Mouse (Mus musculus) CH12.LX (cell line): ENCODE data around the gene Gprin2. TPM values are rescaled to one million over a fixed set of nuclear protein-coding genes. Genes with fewer than 3 reads are reported as not detected.

ENCODE experiments used
- DNase-seq: peaks from one replicate; pipeline ENCODE4 v3.0.0-alpha.2; 2013; ENCODE audit errors: extremely low read depth
- H3K27ac ChIP-seq: 2 replicates; pipeline ENCODE4 v1.5.1; 2012; ENCODE audit warnings: low read depth, mild to moderate bottlenecking, control low read depth, moderate library complexity; ENCODE audit not compliant: insufficient read depth
- H3K27me3 ChIP-seq: replicated peaks from 2 replicates; pipeline ENCODE3; 2012; ENCODE audit warnings: inconsistent platforms
- H3K36me3 ChIP-seq, 2 experiments: replicated peaks in 1 of 2; 2 replicates each; pipeline versions ENCODE3 to v1.6.1; 2012; ENCODE audit warnings: inconsistent platforms in 1 of 2, low read length in 1 of 2, mild to moderate bottlenecking in 1 of 2, mixed read lengths in 1 of 2, moderate library complexity in 1 of 2; ENCODE audit not compliant: control insufficient read depth in 1 of 2, insufficient read depth in 1 of 2
- H3K4me1 ChIP-seq, 2 experiments: 2 replicates each; pipeline ENCODE4 v1.6.1; 2012; ENCODE audit warnings: inconsistent platforms in 1 of 2, moderate library complexity in 1 of 2; ENCODE audit not compliant: insufficient read depth in 2 of 2, control insufficient read depth in 1 of 2
- H3K4me2 ChIP-seq: 2 replicates; pipeline ENCODE4 v1.6.1; 2012; ENCODE audit warnings: low read depth, mild to moderate bottlenecking, control low read depth; ENCODE audit not compliant: poor library complexity, insufficient read depth, severe bottlenecking
- H3K4me3 ChIP-seq, 3 experiments: fragments of 150-350 bp in 1 of 3; sonication (generic) in 1 of 3; replicated peaks in 1 of 3; 2 replicates each; pipeline versions ENCODE3 to v1.5.1; 2011 to 2012; ENCODE audit warnings: low read depth in 2 of 3, low read length in 2 of 3, mild to moderate bottlenecking in 2 of 3, moderate library complexity in 2 of 3, control low read depth in 1 of 3, improper control_type of control experiment in 1 of 3, inconsistent platforms in 1 of 3, mixed read lengths in 1 of 3; ENCODE audit not compliant: poor library complexity in 1 of 3
- H3K79me2 ChIP-seq: replicated peaks from 2 replicates; pipeline ENCODE4 v1.6.1; 2012; ENCODE audit warnings: mild to moderate bottlenecking, moderate library complexity; ENCODE audit not compliant: control insufficient read depth, poor library complexity, insufficient read depth, severe bottlenecking; ENCODE audit errors: extremely low read depth
- H3K9ac ChIP-seq: 2 replicates; pipeline ENCODE4 v1.6.1; 2012; ENCODE audit warnings: low read depth, mild to moderate bottlenecking, control low read depth, moderate library complexity; ENCODE audit not compliant: insufficient read depth
- H3K9me3 ChIP-seq: replicated peaks from 2 replicates; pipeline ENCODE3; 2012; ENCODE audit warnings: low read length, inconsistent platforms, mixed read lengths
- BHLHE40 ChIP-seq: IDR thresholded peaks from 2 replicates; pipeline ENCODE4 v1.6.1; 2011; ENCODE audit warnings: mild to moderate bottlenecking, low read depth, low read length, improper control_type of control experiment
- CHD1 ChIP-seq: IDR thresholded peaks from 2 replicates; pipeline ENCODE4 v1.6.1; 2012; ENCODE audit warnings: low read depth, low read length, improper control_type of control experiment, inconsistent platforms
- CHD2 ChIP-seq: IDR thresholded peaks from 2 replicates; pipeline ENCODE4 v1.6.1; 2011; ENCODE audit warnings: low read length, improper control_type of control experiment
- CTCF ChIP-seq, 2 experiments: IDR thresholded peaks in 1 of 2; conservative IDR thresholded peaks in 1 of 2; 2 replicates each; pipeline ENCODE4 v1.5.1; 2011 to 2012; ENCODE audit warnings: low read depth in 2 of 2, low read length in 2 of 2, improper control_type of control experiment in 1 of 2, inconsistent platforms in 1 of 2, mild to moderate bottlenecking in 1 of 2, moderate library complexity in 1 of 2
- E2F4 ChIP-seq: IDR thresholded peaks from 2 replicates; pipeline ENCODE4 v1.6.1; 2011; ENCODE audit warnings: low read depth, low read length, improper control_type of control experiment; ENCODE audit not compliant: insufficient replicate concordance
- ELF1 ChIP-seq: IDR thresholded peaks from 2 replicates; pipeline ENCODE4 v1.6.1; 2014; ENCODE audit warnings: low read depth, mild to moderate bottlenecking, inconsistent platforms, low read length, improper control_type of control experiment
- EP300 ChIP-seq: IDR thresholded peaks from 2 replicates; pipeline ENCODE4 v1.6.1; 2011; ENCODE audit warnings: low read length, improper control_type of control experiment
- ETS1 ChIP-seq: conservative IDR thresholded peaks from 2 replicates; pipeline ENCODE4 v1.6.1; 2012; ENCODE audit warnings: low read depth, mild to moderate bottlenecking, inconsistent platforms, low read length, improper control_type of control experiment, moderate library complexity
- GABPA ChIP-seq: IDR thresholded peaks from 2 replicates; pipeline ENCODE4 v1.6.1; 2012; ENCODE audit warnings: low read depth, low read length, improper control_type of control experiment, inconsistent platforms; ENCODE audit not compliant: insufficient replicate concordance
- HCFC1 ChIP-seq: IDR thresholded peaks from 2 replicates; pipeline ENCODE4 v1.6.1; 2012; ENCODE audit warnings: low read depth, mild to moderate bottlenecking, inconsistent platforms, low read length, improper control_type of control experiment
- IRF4 ChIP-seq: IDR thresholded peaks from 2 replicates; pipeline ENCODE4 v1.6.1; 2014; ENCODE audit warnings: low read depth, mild to moderate bottlenecking, inconsistent platforms, low read length, improper control_type of control experiment
- JUN ChIP-seq: IDR thresholded peaks from 2 replicates; pipeline ENCODE4 v1.6.1; 2011; ENCODE audit warnings: low read depth, mild to moderate bottlenecking, low read length, improper control_type of control experiment, moderate library complexity; ENCODE audit not compliant: insufficient read depth
- JUND ChIP-seq: conservative IDR thresholded peaks from 2 replicates; pipeline ENCODE4 v1.6.1; 2011; ENCODE audit warnings: low read depth, low read length, improper control_type of control experiment
- KAT2A ChIP-seq: IDR thresholded peaks from 2 replicates; pipeline ENCODE4 v1.6.1; 2012; ENCODE audit warnings: low read length, improper control_type of control experiment, inconsistent platforms; ENCODE audit not compliant: insufficient replicate concordance
- MAFK ChIP-seq: IDR thresholded peaks from 2 replicates; pipeline ENCODE4 v1.6.1; 2011; ENCODE audit warnings: low read length, improper control_type of control experiment; ENCODE audit not compliant: insufficient replicate concordance
- MAX ChIP-seq: IDR thresholded peaks from 2 replicates; pipeline ENCODE4 v1.6.1; 2011; ENCODE audit warnings: low read length, improper control_type of control experiment
- MAZ ChIP-seq: IDR thresholded peaks from 2 replicates; pipeline ENCODE4 v1.6.1; 2012; ENCODE audit warnings: low read depth, mild to moderate bottlenecking, inconsistent platforms, low read length, improper control_type of control experiment, moderate library complexity
- MEF2A ChIP-seq: IDR thresholded peaks from 2 replicates; pipeline ENCODE4 v1.6.1; 2014; ENCODE audit warnings: low read depth, mild to moderate bottlenecking, inconsistent platforms, low read length, improper control_type of control experiment, borderline replicate concordance
- MXI1 ChIP-seq: IDR thresholded peaks from 2 replicates; pipeline ENCODE4 v1.6.1; 2011; ENCODE audit warnings: mild to moderate bottlenecking, low read depth, low read length, improper control_type of control experiment
- MYC ChIP-seq: IDR thresholded peaks from 2 replicates; pipeline ENCODE4 v1.6.1; 2011; ENCODE audit warnings: low read depth, mild to moderate bottlenecking, improper control_type of control experiment, low read length
- NELFE ChIP-seq: IDR thresholded peaks from 2 replicates; pipeline ENCODE4 v1.6.1; 2011; ENCODE audit warnings: low read depth, low read length, improper control_type of control experiment
- NRF1 ChIP-seq: IDR thresholded peaks from 2 replicates; pipeline ENCODE4 v1.6.1; 2014; ENCODE audit warnings: low read depth, mild to moderate bottlenecking, inconsistent platforms, low read length, improper control_type of control experiment, moderate library complexity
- PAX5 ChIP-seq: IDR thresholded peaks from 2 replicates; pipeline ENCODE4 v1.6.1; 2012; ENCODE audit warnings: low read length, inconsistent platforms, mixed read lengths
- POLR2A ChIP-seq: IDR thresholded peaks from 2 replicates; pipeline ENCODE4 v1.6.1; 2011; ENCODE audit warnings: low read depth, mild to moderate bottlenecking, improper control_type of control experiment, low read length
- POLR2AphosphoS2 ChIP-seq: IDR thresholded peaks from 2 replicates; pipeline ENCODE4 v1.6.1; 2011; ENCODE audit warnings: low read depth, low read length, improper control_type of control experiment
- RAD21 ChIP-seq: IDR thresholded peaks from 2 replicates; pipeline ENCODE4 v1.6.1; 2011; ENCODE audit warnings: low read depth, mild to moderate bottlenecking, low read length, improper control_type of control experiment, moderate library complexity
- RCOR1 ChIP-seq: conservative IDR thresholded peaks from 2 replicates; pipeline ENCODE4 v1.6.1; 2012; ENCODE audit warnings: low read depth, mild to moderate bottlenecking, inconsistent platforms, low read length, improper control_type of control experiment
- SIN3A ChIP-seq: IDR thresholded peaks from 2 replicates; pipeline ENCODE4 v1.6.1; 2012; ENCODE audit warnings: low read length, improper control_type of control experiment, inconsistent platforms
- SMC3 ChIP-seq: IDR thresholded peaks from 2 replicates; pipeline ENCODE4 v1.6.1; 2011; ENCODE audit warnings: low read depth, low read length, improper control_type of control experiment
- TBP ChIP-seq: conservative IDR thresholded peaks from 2 replicates; pipeline ENCODE4 v1.6.1; 2011; ENCODE audit warnings: low read depth, low read length, improper control_type of control experiment
- TCF12 ChIP-seq: IDR thresholded peaks from 2 replicates; pipeline ENCODE4 v1.6.1; 2014; ENCODE audit warnings: low read depth, mild to moderate bottlenecking, inconsistent platforms, low read length, improper control_type of control experiment
- UBTF ChIP-seq: IDR thresholded peaks from 2 replicates; pipeline ENCODE4 v1.6.1; 2012; ENCODE audit warnings: low read depth, mild to moderate bottlenecking, inconsistent platforms, low read length, improper control_type of control experiment, moderate library complexity
- USF1 ChIP-seq: IDR thresholded peaks from 2 replicates; pipeline ENCODE4 v1.6.1; 2014; ENCODE audit warnings: low read depth, mild to moderate bottlenecking, inconsistent platforms, low read length, improper control_type of control experiment
- USF2 ChIP-seq: conservative IDR thresholded peaks from 2 replicates; pipeline ENCODE4 v1.6.1; 2011; ENCODE audit warnings: low read depth, low read length, improper control_type of control experiment
- ZC3H11A ChIP-seq: IDR thresholded peaks from 2 replicates; pipeline ENCODE4 v1.6.1; 2012; ENCODE audit warnings: low read depth, mild to moderate bottlenecking, inconsistent platforms, low read length, improper control_type of control experiment
- ZKSCAN1 ChIP-seq: IDR thresholded peaks from 2 replicates; pipeline ENCODE4 v1.6.1; 2012; ENCODE audit warnings: low read depth, inconsistent platforms, low read length, improper control_type of control experiment, borderline replicate concordance
- ZMIZ1 ChIP-seq: IDR thresholded peaks from 2 replicates; pipeline ENCODE4 v1.6.1; 2012; ENCODE audit warnings: low read depth, mild to moderate bottlenecking, inconsistent platforms, low read length, improper control_type of control experiment
- ZNF384 ChIP-seq: IDR thresholded peaks from 2 replicates; pipeline ENCODE4 v1.6.1; 2012; ENCODE audit warnings: low read depth, low read length, improper control_type of control experiment, inconsistent platforms
- dilution Hi-C: fragments of 300-500 bp; cut with MboI; formaldehyde crosslinking; loops from 2 replicates; pipeline ENCODE4 v1.14.3; 2020; ENCODE audit warnings: low sequenced_read_pairs; ENCODE audit not compliant: extremely low pct_unique_long_range_greater_than_20kb, extremely low pct_ligation_motif_present
- in situ Hi-C: fragments of 300-500 bp; cut with MboI; formaldehyde crosslinking; loops from 3 replicates; pipeline ENCODE4 v1.14.3; 2019; ENCODE audit warnings: low sequenced_read_pairs, low pct_ligation_motif_present, low pct_unique_long_range_greater_than_20kb, mixed read lengths
- polyA plus RNA-seq: library from polyadenylated mRNA; unstranded; fragments of >175 nt; gene quantifications from 2 replicates; pipeline ENCODE4 v1.2.1, GENCODE M21; 2012; ENCODE audit warnings: low read depth; ENCODE audit not compliant: insufficient read length
- total RNA-seq, 2 experiments: library from RNA; depleted of rRNA; stranded (reverse); fragments of 300-350 nt in 1 of 2; fragments of >200 nt in 1 of 2; gene quantifications; 2 replicates each; pipeline ENCODE4 v1.2.3; 2012 to 2014

The Gprin2 gene
- total and polyA plus RNA-seq, 3 experiments: 0.04 to 0.21 (median 0.16) TPM

DNA sequence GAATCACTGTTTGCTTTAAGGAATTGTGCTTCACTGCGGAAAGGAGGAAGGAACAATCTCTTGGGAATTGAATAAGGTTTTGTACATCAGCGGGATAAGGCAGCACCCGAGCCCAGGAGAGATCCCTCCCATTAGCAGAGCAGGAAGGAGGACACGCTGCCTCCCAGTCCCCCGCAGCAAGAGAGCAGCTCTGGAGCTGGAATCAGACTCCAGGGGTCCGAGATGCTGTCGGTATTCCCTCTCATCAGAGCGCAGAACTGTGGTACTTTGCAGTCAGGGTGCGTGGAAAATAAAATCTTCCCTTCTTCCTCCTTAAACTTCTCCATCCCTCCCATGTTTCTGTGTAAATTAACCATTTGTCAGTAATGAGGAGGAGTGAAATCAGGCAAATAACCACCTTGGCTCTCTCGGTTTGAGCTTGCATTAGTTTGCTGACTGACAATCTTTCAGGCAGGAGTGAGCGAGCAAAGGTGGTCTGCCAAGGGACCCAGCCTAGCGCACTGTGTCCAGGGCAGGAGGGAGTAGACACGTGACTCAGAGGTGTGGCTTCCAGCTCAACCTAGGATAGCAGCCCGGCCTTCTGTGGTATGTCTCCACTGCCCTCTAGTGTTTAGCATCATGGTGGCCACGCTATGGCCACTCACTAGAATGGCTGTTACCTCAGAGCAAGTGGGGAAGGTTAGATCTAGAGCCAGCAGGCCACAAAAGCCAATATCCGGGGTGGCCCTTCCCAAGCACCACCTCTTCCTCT, 33.4 kb upstream of the Gprin2 start:
- TF ChIP-seq KAT2A (no peak), JUN (no peak), TBP (no peak), SIN3A (no peak), NRF1 (no peak), USF2 (peak; percentile 82), ELF1 (no peak), ETS1 (no peak), POLR2AphosphoS2 (no peak), MYC (no peak), RAD21 (peak; percentile 87), TCF12 (no peak), MAFK (no peak), CTCF (conservative IDR thresholded peaks at IDR 0.05 in 1 of 2, IDR thresholded peaks at IDR 0.05 in 1 of 2; ENCODE audit: low read depth in 2 of 2, low read length in 2 of 2) (peak; percentile 30 to 90; a peak in 3 of 4 replicates), MAX (peak; percentile 84), UBTF (no peak), ZKSCAN1 (no peak), MAZ (no peak), CHD1 (no peak), BHLHE40 (peak; percentile 84), MEF2A (no peak), ZNF384 (no peak), EP300 (no peak), PAX5 (no peak), HCFC1 (no peak), NELFE (no peak), E2F4 (no peak), POLR2A (no peak), USF1 (peak; percentile 86), GABPA (no peak), RCOR1 (no peak), JUND (no peak), CHD2 (no peak), SMC3 (peak; percentile 80), ZC3H11A (no peak), ZMIZ1 (no peak), IRF4 (peak; percentile 36; the same call in 1 of the 2 replicates), MXI1 (no peak)
- Histone ChIP-seq H3K4me2 (no peak overlapping the region), H3K27ac (no peak overlapping the region), H3K79me2 (no peaks in the 10 kb centered on the region), H3K4me3 (no peak overlapping the region), H3K9ac (no peak overlapping the region), H3K4me1 (peaks cover 6 to 25% of the 10 kb centered on the region in 2 experiments; a peak in 3 of 4 replicates), H3K27me3 (no peaks in the 10 kb centered on the region), H3K36me3 (peaks cover 6 to 58% of the 10 kb centered on the region in 2 experiments), H3K9me3 (peaks cover 3% of the 10 kb centered on the region)
- dilution Hi-C loops (no loop called here), in situ Hi-C loops (loop anchor here (10.0 kb wide), 1 partner anchor 150 kb away; the partner anchor contains the start of gene Anxa8)
- DNase-seq: peak; percentile 60
